Mouse (Mus musculus) left cerebral cortex, adult 18-20 months (tissue): ENCODE measurements at regions not wholly inside any gene's neighbourhood (a gene's known extent, or its start where the extent isn't known, plus 50 kb on each side); places are given as distances from the start of the nearest gene placed in this dataset.
A peak's percentile ranks its signal among the peaks of the same experiment; 100 is the strongest.

Experiments used
- DNase-seq, 2 experiments: peaks; one replicate each; pipeline ENCODE4 v3.0.0; 2021 to 2022; ENCODE audit warnings: low spot score in 2 of 2, mixed read lengths in 1 of 2

DNA sequence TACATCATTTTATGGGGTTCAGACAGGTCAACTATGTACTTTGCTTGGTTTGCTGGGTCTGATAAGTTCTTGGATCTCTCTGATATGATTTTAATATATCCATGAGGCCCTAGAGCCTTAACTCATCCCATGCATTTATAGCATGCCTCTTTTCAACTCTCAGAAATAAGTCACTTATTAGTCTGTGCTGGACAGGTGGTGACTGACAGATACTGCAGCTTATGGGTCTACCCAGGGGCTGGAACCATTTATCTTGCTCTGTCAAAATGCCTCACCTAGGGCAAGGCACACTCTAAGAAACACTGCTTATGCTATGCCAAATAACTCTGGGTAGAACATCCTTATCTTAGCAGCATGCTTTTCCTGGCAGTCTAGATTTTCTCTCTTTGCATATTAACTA is 225.6 kb downstream of the Mbnl1 start:
- DNase-seq, result no peak

DNA sequence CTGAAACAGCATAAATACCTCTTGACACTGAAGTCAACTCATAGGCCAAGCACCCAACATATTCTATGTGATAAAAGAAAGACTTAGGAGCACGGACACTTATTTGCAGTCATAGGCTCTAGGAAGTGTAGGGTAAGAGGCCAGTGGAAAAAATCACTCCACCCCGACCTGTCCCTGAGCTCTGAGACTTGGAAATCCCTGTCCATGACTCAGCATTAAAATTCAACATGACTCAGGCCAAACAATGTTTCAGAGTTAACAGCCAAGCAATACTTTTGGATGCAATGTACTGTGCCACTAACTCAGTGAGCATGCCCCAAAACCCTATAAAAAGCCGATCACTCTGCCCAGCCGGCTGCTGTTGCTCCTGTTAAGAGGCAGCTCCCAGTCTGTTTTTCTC is 234.5 kb downstream of the Mbnl1 start:
- DNase-seq, result no peak

DNA sequence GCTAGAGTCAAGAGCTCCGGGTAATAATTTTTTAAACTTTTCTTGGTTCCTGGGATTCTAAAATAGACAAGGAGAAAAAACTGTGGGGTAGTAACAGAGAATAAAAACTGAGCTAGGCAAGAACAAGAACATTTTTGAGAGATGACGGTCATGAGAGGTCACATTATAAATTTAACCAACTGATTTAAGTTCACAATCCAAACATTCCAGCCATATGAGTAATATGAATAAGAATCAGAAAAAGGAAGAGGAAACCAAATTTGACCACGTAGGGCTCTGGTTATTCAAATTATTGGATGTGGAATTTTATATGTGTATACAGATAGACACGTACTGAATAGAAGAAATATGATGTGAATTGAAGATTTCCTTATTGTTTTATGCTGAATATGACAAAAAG is 240.3 kb downstream of the Mbnl1 start:
- DNase-seq, result no peak

DNA sequence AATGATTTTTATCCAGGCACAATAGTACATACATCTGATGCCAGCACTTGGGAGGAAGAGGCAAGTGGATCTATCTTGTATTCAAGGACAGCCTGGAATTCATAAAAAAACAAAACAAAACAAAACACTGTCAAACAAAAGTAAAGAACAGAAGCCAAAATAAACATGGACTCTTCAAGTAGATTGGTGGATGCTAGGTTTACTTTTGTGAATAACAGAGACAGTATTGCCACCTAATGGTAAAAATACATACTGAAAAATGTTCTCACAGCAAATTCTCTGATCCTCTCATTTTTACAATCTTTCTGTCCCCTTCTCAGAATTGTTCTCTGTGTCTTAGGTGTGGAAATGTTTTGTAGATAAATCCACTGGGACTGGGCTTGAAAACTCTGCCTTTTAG is 247.7 kb downstream of the Mbnl1 start:
- no peak for DNase-seq

DNA sequence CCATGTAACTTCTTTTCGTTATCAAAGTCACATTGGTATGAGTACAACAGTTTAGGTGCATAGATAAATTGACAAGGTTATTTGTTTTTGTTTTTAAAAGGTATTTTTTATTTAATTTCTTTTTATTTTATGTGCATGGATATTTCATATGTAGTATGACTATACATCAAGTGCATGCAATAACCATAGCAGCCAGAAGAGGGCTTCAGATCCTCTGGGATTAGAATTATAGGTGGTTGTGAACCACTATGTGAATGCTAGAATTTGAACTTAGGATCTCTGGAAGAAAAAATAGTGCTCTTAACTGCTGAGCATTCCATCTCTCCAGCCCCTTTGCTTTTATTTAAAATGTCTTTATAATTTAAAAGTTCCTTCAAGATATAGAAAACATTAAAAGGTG is 258.7 kb downstream of the Mbnl1 start:
- DNase-seq, result no peak

DNA sequence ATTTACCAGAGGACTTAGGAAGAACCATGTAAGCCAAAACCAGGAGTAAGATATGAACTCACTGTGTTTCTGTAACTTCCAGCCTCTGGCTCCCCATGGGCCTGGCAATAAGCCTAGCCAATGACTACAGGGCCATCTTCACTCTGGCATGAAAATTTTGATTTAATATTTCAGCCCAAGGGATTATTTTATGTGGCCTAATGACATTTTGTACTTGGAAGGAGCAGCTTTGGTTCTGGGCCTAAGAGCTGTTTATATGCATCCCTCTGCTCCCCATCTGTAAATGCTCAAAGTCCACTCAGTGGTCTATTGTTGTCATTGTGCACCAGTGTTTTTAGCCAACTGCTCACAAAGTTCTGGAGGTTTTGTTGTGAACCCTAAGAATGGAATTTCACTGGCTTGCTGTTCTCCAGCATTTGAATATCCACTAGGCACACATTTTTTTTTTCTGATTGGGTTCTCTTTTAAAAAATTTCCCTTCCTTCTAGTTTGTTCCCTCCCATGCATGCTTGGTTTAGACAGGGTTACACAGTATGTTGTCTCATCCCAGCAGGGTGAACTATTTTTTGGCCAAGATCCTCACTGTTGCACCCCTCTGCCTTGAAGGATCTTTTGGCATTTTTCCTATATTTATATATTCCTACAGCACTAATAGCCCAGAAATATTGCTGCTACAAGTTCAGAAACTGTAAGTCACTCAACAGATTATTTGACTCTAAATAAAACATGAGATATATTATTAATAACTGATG is 261.9 kb upstream of the P2ry1 start:
- no peak for DNase-seq

DNA sequence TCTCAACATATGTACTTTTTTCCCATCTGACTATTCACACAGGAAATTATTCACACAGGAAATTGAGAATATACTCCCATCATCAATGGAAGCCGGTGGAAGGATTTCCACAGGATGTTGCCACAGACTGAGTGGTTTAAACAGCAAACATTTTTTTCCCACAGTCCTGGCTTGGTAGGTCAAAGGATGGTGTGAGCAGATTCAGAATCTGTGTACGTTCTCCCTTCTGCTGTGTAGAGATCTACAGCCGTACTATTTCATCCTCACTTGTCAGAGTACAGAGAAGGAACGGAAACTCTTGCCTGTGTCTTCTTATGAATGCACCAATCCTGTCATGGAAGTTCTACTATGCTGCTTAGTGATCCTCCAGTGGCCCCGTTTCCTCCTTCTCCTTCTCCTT is 261.2 kb upstream of the P2ry1 start:
- no peak for DNase-seq

DNA sequence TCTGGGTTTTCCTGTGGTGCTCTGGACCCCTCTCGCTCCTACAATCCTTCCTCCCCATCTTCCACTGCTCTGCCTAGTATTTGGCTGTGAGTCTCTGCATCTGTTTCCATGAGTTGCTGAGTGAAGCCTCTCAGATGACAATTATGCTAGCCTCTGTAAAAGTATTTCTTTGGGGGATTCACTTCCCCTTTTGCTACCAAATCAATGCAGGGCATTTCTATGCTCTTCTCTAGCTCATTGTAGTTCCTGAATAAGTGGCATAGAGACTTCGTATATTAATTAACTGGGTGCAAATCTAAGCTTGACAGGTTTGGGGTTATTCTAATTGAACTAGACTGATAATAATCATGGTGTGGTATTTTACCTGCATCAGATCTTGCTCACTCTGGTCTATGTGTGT is 260.4 kb upstream of the P2ry1 start:
- no peak for DNase-seq

DNA sequence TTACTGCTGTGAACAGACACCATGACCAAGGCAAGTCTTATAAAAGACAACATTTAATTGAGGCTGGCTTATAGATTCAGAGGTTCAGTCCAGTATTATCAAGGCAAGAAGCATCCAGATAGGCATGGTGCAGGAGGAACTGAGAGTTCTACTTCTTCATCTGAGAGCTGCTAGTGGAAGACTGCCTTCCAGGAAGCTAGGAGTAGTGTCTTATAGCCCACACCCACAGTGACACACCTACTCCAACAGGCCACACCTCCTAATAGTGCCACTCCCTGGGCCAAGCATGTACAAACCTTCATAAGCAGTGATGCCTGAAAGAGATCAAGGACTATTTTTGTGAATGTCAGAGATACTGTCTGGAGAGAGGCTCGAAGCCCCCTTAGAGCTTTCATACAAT is 257.5 kb upstream of the P2ry1 start:
- no peak for DNase-seq

DNA sequence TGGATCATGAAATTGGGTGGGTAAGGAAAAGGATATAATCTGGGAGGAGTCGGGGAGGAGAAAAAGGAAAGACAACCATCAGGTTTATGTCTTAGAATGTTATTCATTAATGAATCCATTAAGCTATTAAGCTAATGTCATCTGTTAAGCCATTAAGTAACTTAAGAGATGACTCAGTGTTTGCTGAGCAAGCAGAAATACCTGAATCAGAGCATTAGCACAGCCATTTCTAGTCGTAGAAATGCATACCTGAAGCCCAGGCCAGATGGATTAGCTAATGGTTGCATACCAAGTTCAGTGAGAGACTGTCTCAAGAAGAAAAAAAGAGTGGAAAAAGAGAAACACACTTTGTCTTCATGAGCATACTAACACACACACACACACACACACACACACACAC is 244.0 kb upstream of the P2ry1 start:
- DNase-seq, result no peak

DNA sequence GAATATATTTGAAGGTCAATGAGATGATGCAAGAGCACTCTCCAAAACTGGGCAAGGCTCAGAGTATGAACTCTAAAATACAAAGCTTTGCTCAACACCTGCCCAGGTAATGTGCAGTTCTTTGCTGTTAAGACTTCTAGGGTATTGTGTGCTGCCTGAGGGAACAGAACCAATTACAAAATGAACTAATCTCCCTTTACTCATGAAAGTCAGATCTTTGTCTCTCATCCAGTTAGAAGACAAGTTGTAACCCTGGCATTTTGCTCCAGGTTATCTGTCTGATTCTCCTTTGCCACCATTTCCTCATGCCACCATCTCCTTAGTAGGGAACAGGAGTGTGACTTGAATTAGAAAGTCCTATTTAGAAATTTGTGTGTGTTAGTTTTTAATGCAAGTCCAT is 243.5 kb upstream of the P2ry1 start:
- no peak for DNase-seq

DNA sequence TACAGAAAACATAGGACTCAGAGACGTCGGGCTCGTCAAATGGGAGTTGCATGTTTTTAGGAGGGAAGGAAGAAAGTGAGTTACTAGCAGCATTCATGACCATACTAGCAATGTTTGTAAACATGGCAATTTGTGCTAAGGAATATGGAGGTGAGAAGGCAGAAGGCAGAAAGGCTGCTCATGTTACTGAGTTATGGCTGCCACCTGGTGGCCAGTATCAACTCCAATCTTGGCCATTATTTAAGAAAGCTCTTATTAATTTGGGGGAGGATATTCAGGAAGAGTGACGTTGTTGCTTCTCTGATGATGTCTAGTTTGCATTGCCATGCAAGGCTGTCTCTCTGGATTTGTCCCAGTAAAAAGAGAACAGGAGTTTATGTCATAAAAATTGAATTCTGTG is 239.7 kb upstream of the P2ry1 start:
- DNase-seq, result peak; percentile 29 to 30

DNA sequence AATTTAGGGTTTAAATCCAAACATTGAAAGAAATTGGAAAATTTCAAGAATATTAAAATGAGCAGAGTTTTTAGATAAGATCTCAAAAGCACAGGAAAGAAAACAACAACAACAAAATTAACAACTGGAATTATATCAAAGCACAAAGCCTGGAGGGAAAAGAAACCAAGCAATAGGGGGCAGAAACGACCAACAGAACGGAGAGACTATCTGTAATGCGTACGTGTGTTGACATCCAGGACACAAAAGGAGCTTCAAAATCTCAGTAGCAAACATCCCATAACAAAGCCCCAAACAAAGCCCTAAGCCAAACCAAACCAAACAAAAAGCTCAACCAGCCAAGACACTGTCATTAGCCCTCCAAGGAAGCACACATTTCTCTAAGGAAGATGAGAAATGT is 237.5 kb upstream of the P2ry1 start:
- DNase-seq, result no peak

DNA sequence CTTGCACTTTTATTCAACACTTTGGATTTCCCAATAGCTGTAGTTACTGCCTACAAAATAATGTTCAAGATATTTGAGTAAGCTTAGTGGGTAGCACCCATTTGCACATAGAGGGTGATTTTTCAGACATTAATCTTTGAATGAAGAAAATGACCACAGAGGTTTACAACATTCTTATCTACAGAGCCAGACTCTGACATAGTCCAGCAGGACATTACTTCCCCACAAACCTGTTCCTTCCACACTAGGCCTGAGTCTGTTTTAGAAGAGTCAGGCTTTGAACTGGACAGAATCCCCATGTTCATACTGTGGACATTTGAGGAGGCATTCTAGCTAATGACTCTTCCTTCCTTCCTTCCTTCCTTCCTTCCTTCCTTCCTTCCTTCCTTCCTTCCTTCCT is 233.6 kb upstream of the P2ry1 start:
- no peak for DNase-seq

DNA sequence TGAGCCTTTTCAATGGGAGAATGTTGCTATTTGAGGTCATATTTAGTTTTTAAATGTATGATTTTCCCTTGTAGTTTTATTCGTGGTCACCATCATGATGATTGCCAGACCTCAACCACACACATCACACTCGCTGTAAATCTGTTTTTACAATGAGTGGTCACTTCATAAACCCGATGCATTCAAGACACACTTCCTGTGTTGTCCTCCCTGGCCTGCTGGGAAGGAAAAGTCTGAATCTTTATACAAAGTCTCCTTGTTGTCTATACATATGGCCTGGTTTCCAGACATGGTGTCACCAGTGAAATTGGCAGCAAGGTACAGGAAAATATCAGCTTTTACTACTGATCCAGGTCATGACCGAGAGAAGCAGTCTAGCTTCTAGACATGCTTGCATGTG is 230.7 kb upstream of the P2ry1 start:
- DNase-seq, result no peak

DNA sequence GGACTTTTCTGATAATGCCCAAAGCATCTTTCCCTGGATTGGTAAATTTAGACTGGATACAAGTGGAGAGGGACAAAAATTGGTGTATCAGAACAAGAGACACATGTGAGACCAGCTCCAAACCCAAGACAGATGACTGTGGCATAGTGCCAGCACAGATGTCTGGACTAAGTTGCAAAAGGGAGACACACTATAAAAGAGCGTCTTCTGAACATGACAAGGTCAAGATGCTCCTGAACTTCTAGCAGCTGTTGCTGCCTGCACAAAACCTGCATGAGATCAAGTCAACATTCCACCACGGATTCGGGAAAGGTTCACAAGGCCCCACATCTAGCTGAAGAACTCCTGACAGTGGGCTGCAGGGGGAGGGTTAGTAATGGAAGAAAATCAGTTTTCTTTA is 229.2 kb upstream of the P2ry1 start:
- DNase-seq, result no peak

DNA sequence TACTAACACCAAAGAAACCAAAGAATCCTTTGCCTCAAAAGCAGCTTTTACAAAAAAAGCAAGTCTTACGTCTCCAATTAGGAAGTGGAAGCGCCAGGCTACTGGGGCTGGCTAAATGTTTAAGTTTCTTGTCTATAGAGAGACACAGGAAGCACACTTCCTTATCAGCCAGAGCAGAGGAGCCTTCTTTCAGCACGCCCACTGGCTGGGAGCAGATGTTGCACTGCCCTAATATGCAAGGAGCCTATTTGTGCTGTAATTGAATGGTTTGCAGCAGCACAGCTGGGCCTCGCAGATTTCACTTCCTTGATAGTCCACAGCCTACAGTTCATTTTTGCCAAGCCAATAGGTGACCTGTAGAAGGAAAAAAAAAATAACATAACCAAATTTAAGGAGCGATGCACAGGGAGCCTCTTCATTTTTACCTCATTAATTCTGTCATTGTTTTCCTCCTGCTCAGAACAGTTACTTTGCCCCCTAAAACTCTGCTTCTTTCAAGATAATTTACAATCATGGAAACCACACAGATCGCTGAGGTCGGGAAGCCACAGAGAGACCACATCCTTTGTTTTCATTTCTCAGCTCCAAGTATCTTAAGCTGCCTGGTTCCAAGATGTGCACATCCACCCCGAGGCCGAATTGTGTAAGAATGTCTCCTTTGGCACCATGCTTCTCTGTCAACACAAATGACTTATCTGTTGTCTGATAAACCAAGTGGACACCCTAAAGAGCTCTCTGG is 217.3 kb upstream of the P2ry1 start:
- no peak for DNase-seq

DNA sequence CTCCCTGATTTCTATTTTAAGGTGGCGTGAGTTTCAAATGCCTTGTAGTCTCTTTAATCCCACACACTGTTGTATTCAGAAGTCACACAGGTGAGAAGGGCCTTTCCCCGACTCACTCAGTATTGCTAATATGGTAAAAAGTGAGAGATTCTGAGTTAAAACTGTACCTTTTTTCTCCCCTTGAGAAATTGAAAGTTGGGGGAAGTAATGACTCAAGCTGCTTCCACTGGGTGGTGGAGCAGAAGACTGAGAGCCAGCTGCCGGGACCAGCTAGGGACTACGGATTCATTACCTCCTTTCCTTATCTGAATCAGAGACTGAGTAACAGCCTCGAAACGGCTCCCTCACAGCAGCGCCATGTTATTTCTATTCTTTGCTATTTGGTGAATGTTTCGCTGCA is 214.6 kb upstream of the P2ry1 start:
- no peak for DNase-seq

DNA sequence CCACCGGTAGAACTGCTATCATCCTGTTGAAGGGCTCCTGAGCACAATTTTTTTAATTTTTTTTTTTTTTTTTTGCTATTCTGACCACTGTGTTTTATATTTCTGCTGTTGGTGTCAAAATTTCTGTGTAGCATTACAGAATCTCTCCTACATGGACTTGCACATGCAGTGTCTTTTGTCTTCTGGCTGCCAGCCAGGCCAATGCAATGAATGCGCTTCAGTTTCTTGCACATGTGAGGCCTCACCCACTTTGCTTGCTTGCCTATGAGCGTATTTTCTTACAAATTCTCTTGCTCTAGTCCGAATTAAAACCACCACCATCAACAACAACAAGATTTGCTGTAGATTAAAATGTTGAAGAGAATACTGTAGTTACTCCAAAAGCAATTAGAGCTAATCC is 213.2 kb upstream of the P2ry1 start:
- DNase-seq, result no peak

DNA sequence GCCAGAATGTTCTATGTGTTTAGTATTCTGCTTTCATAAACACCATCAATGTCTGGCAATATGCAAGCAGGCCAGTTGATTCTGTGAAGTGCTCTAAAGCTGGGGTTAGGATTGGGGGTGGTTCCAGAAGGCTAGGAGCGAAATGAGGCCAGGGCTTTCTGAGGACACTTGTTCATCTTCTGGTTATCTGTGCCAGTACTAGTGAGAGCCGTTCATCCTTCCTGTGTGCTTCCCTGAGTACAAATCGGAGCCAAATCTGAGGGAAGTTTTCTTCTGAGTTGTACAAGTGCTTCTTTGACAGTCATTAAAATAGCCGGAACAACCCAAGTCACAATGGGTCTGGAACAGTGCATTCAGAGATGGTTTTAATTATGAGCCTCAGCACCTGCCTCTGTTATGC is 210.4 kb upstream of the P2ry1 start:
- DNase-seq, result no peak

DNA sequence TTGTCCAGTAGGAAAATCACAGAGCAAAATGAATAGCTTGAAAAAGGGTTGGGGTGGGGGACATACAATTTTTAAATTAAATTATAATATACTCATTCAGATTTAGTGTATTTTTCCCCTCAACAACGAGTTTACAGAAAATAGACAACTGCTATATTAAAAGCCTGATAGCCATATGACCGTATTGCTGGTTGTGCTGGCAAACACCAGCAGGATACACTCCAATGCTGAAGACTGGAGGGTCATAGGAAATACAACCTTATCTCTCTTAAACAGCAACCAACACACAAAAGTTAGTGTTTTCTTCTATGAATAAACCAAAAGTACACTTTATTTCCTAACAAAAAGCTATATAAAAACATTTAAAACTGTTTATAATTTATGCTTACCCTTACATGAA is 206.4 kb upstream of the P2ry1 start:
- no peak for DNase-seq

DNA sequence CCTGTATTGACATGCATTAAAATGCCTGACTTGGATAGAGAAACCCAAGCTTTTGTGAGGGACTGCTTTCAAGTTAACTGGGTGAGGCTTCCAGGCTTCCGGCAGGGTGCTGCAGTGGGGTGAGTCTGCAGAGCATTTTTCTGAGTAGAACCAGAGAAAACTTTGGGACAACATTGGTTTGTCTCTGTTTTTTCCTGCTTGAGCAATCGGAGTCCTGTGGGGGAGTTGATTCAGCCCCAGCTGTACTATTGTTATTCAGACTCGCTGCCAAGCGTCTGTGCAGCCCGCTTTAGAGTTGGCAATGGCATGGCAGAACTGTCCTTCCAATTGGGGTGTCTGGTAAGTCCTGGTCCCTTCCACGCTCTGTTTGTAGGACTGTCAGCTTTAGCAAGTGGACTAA is 204.8 kb upstream of the P2ry1 start:
- peak; percentile 6 to 28 for DNase-seq

DNA sequence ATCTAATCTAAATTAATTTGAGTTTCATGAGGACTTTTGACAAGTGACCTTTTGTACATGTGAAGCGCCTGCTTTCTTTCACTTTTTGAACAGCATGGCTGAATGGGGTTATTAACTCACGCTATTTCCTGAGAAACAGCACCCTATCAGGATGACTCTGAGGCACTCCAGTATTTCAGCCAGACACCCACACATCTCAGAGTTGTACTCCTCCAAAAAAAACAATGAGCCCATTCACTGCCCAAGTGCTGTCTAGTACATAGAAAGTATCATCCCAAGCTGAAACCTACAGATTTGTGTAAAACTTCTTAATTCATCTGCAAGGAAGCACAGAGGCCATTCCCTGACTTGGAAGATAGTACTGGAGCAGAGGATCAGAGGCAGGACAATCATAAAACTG is 204.1 kb upstream of the P2ry1 start:
- no peak for DNase-seq
